Mouse (Mus musculus): ENCODE measurements at regions not wholly inside any gene's neighbourhood (a gene's known extent, or its start where the extent isn't known, plus 50 kb on each side); places are given as distances from the start of the nearest gene placed in this dataset.

DNA sequence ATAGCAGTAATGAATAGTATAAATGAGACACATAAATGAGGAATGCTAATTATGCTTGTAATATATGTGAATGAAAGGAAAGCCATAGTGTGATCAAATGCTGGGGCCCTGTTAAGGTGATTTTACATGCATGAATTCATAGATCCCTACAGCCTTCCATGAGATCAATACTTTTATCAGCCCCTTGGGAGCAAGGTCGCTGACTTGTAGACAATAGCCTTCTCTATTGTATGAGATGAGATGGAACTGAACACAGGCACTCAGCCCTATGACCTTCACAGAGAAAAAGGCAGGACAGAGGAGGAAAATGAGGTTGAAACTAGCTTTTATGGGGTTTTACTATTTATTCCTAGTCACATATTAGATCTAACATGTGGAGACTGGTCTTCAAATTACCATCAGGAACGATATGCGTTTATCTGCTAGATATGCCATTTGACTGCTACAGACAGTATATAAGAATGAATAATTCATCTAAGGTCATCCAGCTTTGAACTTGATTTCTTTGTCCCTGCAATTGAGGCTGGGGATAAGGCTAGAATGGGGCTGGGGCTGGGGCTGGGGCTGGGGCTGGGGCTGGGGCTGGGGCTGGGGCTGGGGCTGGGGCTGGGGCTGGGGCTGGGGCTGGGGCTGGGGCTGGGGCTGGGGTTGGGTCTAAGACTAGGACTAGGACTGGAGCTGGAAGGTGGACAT, 1390.0 kb upstream of the Lrrc6 start:
- no peak for DNase-seq
- intact Hi-C loops (cut with DNase I) = no loop called here
- TF ChIP-seq CTCF (IDR thresholded peaks at IDR 0.05) = no peak
- Histone ChIP-seq H3K27ac (no peak overlapping the region), H3K4me3 (no peak overlapping the region)

DNA sequence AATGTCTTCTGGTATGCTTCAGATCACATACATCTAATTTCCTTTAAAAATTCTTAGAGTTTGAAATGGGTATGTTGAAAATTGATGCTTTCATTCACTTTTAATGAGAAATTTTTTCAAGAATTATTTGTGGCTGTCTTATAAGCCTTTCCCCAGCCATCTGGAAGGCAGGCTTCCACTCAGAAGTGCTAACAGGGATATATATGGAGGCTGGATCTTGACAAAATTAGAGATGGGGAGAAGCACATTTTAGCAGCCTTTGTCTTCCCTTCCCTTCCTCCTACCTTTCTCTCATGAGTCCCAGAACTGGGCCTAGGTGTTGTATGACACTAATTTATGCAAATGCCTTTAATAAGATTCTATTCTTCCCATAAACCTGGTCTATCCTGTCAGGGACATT, 1387.8 kb upstream of the Lrrc6 start:
- H3K27ac ChIP-seq = no peak overlapping the region
- intact Hi-C loops (cut with DNase I) = no loop called here
- DNase-seq = no peak
- H3K4me3 ChIP-seq = no peak overlapping the region
- no peak for TF ChIP-seq CTCF (IDR thresholded peaks at IDR 0.05)

DNA sequence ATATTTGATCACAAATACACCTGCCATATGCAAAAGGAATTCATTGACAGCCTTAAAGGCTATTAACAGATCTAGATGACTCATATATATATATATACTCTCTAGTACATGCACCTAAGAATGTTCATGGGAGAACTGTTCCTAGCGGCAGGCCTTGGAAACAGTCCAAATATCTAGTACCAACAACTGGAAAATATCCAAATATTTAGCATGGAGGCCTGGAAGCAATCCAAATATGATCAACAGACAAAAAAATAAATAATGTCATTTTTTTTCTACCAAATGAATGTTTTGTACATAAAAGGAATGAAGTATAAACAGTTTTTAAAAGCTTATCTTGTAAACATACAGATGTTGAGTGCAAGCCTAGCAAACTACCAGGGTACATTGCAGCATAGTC, 1354.6 kb upstream of the Lrrc6 start:
- no peak overlapping the region for H3K27ac ChIP-seq
- H3K4me3 ChIP-seq = no peak overlapping the region
- TF ChIP-seq CTCF (IDR thresholded peaks at IDR 0.05) = no peak
- no peak for DNase-seq
- intact Hi-C loops (cut with DNase I) = no loop called here

DNA sequence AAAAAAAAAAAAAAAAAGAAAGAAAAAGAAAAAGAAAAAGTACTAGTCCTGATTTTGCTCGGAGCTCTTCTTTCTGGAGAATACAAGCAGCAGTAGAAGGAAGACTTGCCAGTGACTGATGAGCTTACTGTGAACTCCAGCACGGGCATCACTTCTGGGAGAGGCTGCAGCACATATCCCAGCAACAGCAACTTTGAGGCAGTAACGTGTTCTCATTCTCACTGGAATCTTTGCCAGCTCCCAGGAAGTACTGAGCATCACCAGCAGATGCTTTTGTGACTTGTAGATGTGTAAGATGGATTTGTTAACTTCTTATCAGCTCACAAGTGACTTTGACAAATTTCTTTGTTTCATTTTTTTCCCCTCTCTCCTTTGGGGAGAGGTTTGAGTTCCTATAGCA, 1349.4 kb upstream of the Lrrc6 start:
- no peak for DNase-seq
- no peak overlapping the region for H3K4me3 ChIP-seq
- H3K27ac ChIP-seq = no peak overlapping the region
- TF ChIP-seq CTCF (IDR thresholded peaks at IDR 0.05) = no peak
- intact Hi-C loops (cut with DNase I) = no loop called here

DNA sequence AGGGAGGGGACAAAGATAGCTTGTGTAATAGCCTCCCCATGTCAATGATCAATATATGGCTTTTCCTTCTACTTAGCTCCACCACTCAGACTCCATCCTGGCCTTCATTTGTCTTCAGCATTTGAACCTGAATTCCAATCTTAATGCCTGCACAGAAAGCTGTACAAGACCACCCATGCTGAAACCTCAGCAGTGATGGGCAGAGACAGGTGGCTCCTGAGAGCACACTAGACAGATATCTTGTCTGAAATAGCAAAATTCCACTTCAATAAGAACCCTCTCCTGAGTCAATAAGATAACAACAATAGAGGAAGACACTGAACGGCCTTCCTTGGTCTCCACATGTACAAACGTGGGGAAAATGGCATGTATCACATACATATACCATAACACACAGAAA, 1345.0 kb upstream of the Lrrc6 start:
- DNase-seq = no peak
- intact Hi-C loops (cut with DNase I) = no loop called here
- Histone ChIP-seq H3K4me3 (no peak overlapping the region), H3K27ac (no peak overlapping the region)
- TF ChIP-seq CTCF (IDR thresholded peaks at IDR 0.05) = no peak

DNA sequence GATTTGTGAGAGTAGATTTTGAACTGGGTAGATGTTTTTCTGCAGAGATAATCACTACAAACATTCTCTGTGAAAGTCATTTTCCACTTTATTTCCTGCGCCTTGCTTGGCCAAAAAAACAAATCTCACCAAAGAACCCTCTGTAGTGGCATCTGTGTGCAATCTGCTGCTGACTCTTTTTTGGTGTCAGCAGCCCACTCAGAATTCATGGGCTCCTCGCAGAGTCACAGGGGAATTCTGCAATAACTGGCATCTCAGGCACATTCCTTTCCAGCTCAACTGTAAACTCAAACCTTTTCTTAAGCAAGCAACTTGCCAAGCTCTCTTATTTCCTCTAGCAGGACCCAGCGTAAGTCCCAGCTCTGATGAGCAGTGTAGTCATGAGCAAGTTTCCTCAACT, 1340.0 kb upstream of the Lrrc6 start:
- H3K4me3 ChIP-seq = no peak overlapping the region

DNA sequence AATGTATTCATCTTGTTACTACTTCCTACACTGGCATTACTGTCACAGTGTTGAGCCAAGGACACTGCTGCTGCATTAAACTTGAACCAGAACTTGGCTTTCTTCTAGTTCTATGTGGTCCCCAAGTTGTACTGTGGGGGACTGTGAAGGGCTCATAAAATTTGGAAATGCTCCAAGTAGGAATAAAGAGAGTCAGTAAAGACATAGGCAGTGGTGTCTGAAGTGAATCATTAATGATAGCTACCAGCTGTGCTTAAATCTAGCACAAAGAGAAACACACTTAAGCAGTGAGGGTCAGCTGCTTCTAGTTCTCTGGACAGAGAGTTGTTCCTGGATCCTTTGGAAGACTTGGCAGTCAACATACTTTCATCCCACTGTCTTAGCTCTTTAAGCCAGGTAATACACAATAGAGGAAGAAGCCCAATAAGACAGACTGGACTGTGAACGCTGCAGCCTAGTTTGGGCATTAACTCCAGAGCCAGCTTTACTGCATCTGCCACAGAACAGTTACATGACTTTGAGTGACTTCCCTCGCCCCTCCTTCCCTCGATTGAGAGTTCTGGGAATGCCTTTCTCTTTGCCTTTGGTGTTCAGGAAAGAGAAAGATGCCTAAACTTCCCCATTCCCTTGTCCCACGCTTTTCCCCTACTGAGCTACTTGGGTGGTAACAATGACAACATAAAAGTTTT, 1325.2 kb upstream of the Lrrc6 start:
- intact Hi-C loops (cut with DNase I) = no loop called here
- Histone ChIP-seq H3K4me3 (no peak overlapping the region), H3K27ac (no peak overlapping the region)
- no peak for DNase-seq
- TF ChIP-seq CTCF (IDR thresholded peaks at IDR 0.05) = no peak

More for the DNA sequence above, 1340.0 kb upstream of the Lrrc6 start:
- no peak for DNase-seq
- no peak for TF ChIP-seq CTCF (IDR thresholded peaks at IDR 0.05)
- intact Hi-C loops (cut with DNase I) = no loop called here
- H3K27ac ChIP-seq = no peak overlapping the region

DNA sequence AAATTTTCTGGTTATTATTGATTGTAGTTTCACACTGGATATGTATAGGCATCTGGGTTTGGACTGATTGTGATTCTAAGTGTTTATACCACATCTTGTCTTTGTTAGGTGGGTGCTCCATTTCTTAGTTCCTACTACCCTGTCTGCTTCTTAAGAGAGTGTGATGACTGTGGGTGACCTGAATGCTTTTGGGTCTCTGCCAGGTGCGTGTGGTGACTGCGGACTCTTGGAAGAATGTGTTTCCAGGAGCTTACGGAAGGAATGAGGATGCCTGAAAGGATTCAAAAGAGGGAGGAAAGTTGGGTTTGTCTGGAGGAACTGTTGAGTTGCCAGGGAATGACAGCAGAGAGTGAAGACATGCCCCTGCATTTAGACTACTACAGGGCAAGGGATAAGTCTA, 1322.5 kb upstream of the Lrrc6 start:
- H3K4me3 ChIP-seq = no peak overlapping the region
- H3K27ac ChIP-seq = no peak overlapping the region
- no peak for DNase-seq
- intact Hi-C loops (cut with DNase I) = no loop called here
- TF ChIP-seq CTCF (IDR thresholded peaks at IDR 0.05) = no peak

DNA sequence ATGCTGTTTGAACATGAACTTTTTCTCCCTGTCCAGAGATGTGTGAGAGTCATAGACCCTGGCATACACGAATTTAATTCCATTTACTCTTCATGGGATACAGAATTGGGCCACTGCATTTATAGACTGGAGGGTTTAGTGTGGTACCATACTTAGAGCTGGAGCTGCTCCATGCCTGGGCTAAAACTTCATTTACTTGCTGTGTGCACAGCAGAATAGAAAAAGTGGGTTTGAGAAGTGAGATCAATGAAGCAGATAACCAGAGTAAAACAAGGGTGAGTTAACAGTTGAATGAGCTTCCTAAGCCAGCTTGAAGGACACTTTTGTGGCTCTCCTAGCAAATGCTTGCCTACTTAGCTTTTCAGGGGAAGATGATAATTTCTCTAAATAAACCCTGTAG, 1299.2 kb upstream of the Lrrc6 start:
- no peak overlapping the region for H3K4me3 ChIP-seq
- intact Hi-C loops (cut with DNase I) = no loop called here
- no peak for DNase-seq
- no peak for TF ChIP-seq CTCF (IDR thresholded peaks at IDR 0.05)
- H3K27ac ChIP-seq = no peak overlapping the region

DNA sequence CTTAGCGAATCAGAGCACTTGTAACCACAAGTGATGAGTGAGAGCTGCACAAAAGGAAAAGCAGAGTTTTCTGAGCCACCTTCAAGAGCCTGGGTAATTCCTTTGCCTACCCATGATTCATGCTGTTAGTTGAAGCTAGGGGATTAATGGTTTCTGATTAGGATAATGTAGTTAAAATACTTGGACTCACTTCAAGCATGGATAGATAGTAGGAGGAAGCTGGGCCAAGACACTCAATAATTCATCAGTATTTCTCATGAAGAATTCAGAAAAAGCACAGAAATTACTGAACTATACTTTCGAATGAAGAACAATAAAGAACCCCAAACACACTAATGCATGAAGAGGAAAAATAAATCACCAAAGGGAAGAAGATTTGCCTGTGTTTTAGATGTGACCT, 1294.9 kb upstream of the Lrrc6 start:
- intact Hi-C loops (cut with DNase I) = no loop called here
- Histone ChIP-seq H3K4me3 (no peak overlapping the region), H3K27ac (no peak overlapping the region)
- no peak for DNase-seq
- no peak for TF ChIP-seq CTCF (IDR thresholded peaks at IDR 0.05)

DNA sequence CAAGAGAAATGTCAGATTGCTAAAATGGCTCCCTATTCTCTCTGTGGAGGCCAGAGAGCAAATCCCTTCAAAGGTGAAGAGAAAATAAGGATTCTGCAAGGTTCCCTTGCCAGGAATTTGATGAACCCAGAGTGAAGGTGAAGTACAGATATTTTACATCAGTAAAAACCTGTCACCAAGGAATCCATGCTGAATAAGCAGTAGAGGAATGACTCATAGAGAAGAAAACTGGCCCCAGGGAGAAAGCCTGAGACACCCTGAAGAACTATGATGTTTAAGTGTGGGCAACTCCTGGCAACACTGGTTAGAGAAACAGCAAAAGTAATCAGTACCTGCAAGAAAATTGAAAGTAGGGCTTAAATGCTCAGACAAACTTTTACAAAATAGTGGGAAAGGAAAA, 1292.1 kb upstream of the Lrrc6 start:
- TF ChIP-seq CTCF (IDR thresholded peaks at IDR 0.05) = no peak
- no peak for DNase-seq
- intact Hi-C loops (cut with DNase I) = no loop called here
- Histone ChIP-seq H3K27ac (no peak overlapping the region), H3K4me3 (no peak overlapping the region)

DNA sequence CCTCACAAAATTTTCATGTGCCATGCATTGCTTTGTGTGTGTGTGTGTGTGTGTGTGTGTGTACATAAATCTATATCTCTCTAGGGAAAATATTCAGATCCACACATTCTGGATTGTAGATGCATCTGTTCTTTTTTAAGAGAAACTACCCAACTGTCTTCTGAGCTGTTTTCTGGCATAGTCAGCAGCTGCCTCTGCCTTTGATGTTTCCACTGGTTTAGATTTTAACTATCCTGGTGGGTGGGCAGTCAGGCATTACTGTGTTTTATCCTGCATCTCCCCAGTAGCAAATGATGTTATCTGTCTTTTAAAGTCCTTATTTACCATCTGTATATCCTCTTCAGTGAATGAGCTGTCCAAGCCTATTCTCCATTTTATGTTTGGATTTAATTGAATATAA, 1287.9 kb upstream of the Lrrc6 start:
- intact Hi-C loops (cut with DNase I) = no loop called here
- no peak for DNase-seq
- no peak overlapping the region for H3K27ac ChIP-seq
- TF ChIP-seq CTCF (IDR thresholded peaks at IDR 0.05) = no peak
- H3K4me3 ChIP-seq = no peak overlapping the region

DNA sequence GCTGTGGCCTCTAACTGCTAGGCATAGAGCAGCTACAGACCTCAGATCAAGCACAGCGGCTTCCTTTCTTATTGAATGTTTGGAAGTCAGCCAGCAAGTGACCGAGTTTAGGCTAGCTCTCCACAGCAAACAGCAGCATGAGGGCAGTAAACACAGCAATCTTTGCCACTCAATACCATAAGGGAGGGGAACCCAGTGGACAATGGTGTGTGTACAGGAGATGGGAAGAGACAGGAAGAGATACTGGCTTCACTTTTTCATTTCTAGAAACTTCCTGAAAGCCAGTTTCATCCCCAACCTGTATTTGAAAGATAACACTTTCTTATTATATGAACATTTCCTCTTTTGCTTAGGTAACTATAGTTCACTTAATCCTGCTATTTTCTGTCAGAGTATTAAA, 1284.9 kb upstream of the Lrrc6 start:
- intact Hi-C loops (cut with DNase I) = no loop called here

DNA sequence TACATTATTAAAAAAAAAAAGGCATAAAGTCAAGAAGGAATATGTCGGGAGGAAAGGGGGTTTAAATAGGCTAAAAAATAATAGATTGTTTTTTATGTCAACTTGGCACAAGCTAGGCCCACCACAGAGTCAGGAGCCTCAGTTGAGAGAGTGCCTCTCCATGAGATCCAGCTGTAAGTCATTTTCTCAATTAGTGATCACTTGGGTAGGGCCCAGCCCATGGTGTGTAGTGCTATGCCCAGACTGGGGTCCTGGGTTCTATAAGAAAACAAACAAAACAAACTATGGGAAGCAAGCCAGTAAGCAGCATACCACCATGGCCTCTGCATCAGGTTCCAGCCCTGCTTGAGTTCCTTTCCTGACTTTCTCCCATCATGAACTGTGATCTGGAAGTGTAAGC, 1283.0 kb upstream of the Lrrc6 start:
- Histone ChIP-seq H3K27ac (no peak overlapping the region), H3K4me3 (no peak overlapping the region)
- intact Hi-C loops (cut with DNase I) = no loop called here
- no peak for DNase-seq
- TF ChIP-seq CTCF (IDR thresholded peaks at IDR 0.05) = no peak

More for the DNA sequence above, 1284.9 kb upstream of the Lrrc6 start:
- TF ChIP-seq CTCF (IDR thresholded peaks at IDR 0.05) = no peak
- H3K4me3 ChIP-seq = no peak overlapping the region
- no peak overlapping the region for H3K27ac ChIP-seq
- no peak for DNase-seq
